Mouse (Mus musculus) embryonic fibroblast, embryonic 13.5 days (primary cell): ENCODE measurements around the gene Lgi4.

Source experiments
- CTCF ChIP-seq: IDR thresholded peaks from 2 replicates; pipeline ENCODE4 v1.5.1; 2011; ENCODE audit warnings: mild to moderate bottlenecking, control low read depth, low read length, moderate library complexity, borderline replicate concordance; ENCODE audit not compliant: insufficient read depth
- POLR2A ChIP-seq: IDR thresholded peaks from 2 replicates; pipeline ENCODE4 v1.6.1; 2011; ENCODE audit warnings: low read depth, mild to moderate bottlenecking, control low read depth, low read length, moderate library complexity

DNA sequence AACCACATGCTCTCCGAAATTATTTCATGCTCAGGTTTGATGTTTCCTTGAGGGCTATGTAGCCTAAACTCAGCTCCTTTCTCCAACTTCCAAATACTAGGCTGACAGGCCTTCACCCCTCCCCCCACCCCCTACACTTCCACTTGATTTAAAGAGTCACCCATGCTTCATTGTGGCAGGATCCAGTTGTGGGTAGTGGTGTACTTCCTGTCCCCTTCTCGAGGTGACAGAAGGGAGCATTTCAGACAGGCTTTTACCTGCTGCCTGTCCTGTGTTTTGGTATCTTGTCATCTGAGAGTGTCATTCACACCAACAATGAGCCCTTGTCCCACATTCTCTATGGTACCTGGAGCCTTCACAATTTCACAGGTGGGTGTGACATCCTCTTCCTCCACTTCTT, 28.1 kb downstream of the Lgi4 start:
- TF ChIP-seq POLR2A (no peak), CTCF (no peak)
